Mouse (Mus musculus) neural tube, embryonic 13.5 days (tissue): ENCODE measurements around the gene Ccnd3. TPM values are rescaled to one million over a fixed set of nuclear protein-coding genes. Genes with fewer than 3 reads are reported as not detected.
"Not testable (repeated sequence)": the region's sequence is repeated elsewhere in the genome, so short reads cannot be mapped to it uniquely, and the experiment has no call there.

Source experiments
- ATAC-seq: fragments of 200-750 bp; cut with Nextera tagmentation; 2 replicates; pipeline ENCODE4 v1.8.0; 2017; ENCODE audit warnings: low read depth, mild to moderate bottlenecking, moderate TSS enrichment, moderate library complexity
- H3K27ac ChIP-seq: fragments of 300-500 bp; sonication (generic); replicated peaks from 2 replicates; pipeline ENCODE4 v1.5.1; 2015; ENCODE audit warnings: moderate library complexity, mild to moderate bottlenecking, inconsistent platforms
- H3K27me3 ChIP-seq: fragments of 300-500 bp; sonication (generic); 2 replicates; pipeline ENCODE4 v1.6.1; 2015; ENCODE audit warnings: mild to moderate bottlenecking, inconsistent platforms
- H3K36me3 ChIP-seq: fragments of 300-500 bp; sonication (generic); 2 replicates; pipeline ENCODE4 v1.6.1; 2015; ENCODE audit warnings: mild to moderate bottlenecking, inconsistent platforms
- H3K4me1 ChIP-seq: fragments of 300-500 bp; sonication (generic); replicated peaks from 2 replicates; pipeline ENCODE4 v1.6.1; 2015; ENCODE audit warnings: inconsistent platforms
- H3K4me2 ChIP-seq: fragments of 300-500 bp; sonication (generic); 2 replicates; pipeline ENCODE4 v1.6.1; 2015; ENCODE audit warnings: inconsistent platforms, mild to moderate bottlenecking, moderate library complexity
- H3K4me3 ChIP-seq: fragments of 300-500 bp; sonication (generic); 2 replicates; pipeline ENCODE4 v1.5.1; 2015; ENCODE audit warnings: mild to moderate bottlenecking, inconsistent platforms
- H3K9ac ChIP-seq: fragments of 300-500 bp; sonication (generic); 2 replicates; pipeline ENCODE4 v1.6.1; 2015; ENCODE audit warnings: moderate library complexity, mild to moderate bottlenecking, inconsistent platforms
- H3K9me3 ChIP-seq: fragments of 300-500 bp; sonication (generic); 2 replicates; pipeline ENCODE4 v1.6.1; 2016; ENCODE audit warnings: inconsistent platforms
- WGBS: fragments of 180-500 bp; shearing (Covaris S2); methylation state at CpG from one replicate; pipeline ENCODE4 v1.1.7; 2015; 5-methylcytosine and 5-hydroxymethylcytosine counted together
- polyA plus RNA-seq: library from polyadenylated mRNA; unstranded; fragments of >200 nt; fragmentation: Nextera tagmentation; extraction: Ambion mirVana; gene quantifications from 2 replicates; pipeline ENCODE4 v1.2.1, GENCODE M21; 2015

Gene Ccnd3
- polyA plus RNA-seq, 1 experiment from 2014 or later, result 78.5 TPM

- H3K4me1 ChIP-seq, result peaks cover 18% of the 10 kb centered on the region
- no peak overlapping the region for H3K9ac ChIP-seq
- H3K4me3 ChIP-seq, result no peak overlapping the region
- 7% methylated on average over 3 of the region's 3 CpGs for WGBS
- ATAC-seq, result no peak
- no peak overlapping the region; the same call in 1 of the 2 replicates for H3K27ac ChIP-seq
- H3K4me2 ChIP-seq, result no peak overlapping the region
- peaks cover 15% of the 10 kb centered on the region for H3K36me3 ChIP-seq
- H3K27me3 ChIP-seq, result no peaks in the 10 kb centered on the region
- no peaks in the 10 kb centered on the region for H3K9me3 ChIP-seq
Measured at GRCm38 (mm10) chr17:47484993-47485392, 19.9 kb upstream of the Ccnd3 start.

GRCm38 (mm10) chr17:47485791-47486190, 19.1 kb upstream of the Ccnd3 start:
- H3K27ac ChIP-seq, result no peak overlapping the region
- 77% methylated on average over 3 of the region's 3 CpGs for WGBS
- peaks cover 18% of the 10 kb centered on the region for H3K4me1 ChIP-seq
- no peaks in the 10 kb centered on the region for H3K27me3 ChIP-seq
- H3K9me3 ChIP-seq, result no peaks in the 10 kb centered on the region
- no peak overlapping the region for H3K9ac ChIP-seq
- ATAC-seq, result no peak
- H3K4me3 ChIP-seq, result no peak overlapping the region
- H3K4me2 ChIP-seq, result no peak overlapping the region
- peaks cover 23% of the 10 kb centered on the region for H3K36me3 ChIP-seq

- H3K36me3 ChIP-seq, result peaks cover 73% of the 10 kb centered on the region
Measured at GRCm38 (mm10) chr17:47490791-47491190, 14.1 kb upstream of the Ccnd3 start.

GRCm38 (mm10) chr17:47492731-47493130, 12.1 kb upstream of the Ccnd3 start:
- H3K4me3 ChIP-seq, result no peak overlapping the region
- H3K9ac ChIP-seq, result no peak overlapping the region
- H3K4me2 ChIP-seq, result no peak overlapping the region
- H3K27me3 ChIP-seq, result no peaks in the 10 kb centered on the region
- H3K9me3 ChIP-seq, result no peaks in the 10 kb centered on the region
- ATAC-seq, result no peak
- H3K36me3 ChIP-seq, result peaks cover 90% of the 10 kb centered on the region
- H3K27ac ChIP-seq, result no peak overlapping the region
- no peaks in the 10 kb centered on the region for H3K4me1 ChIP-seq
- 83% methylated on average over 6 of the region's 6 CpGs for WGBS

More at GRCm38 (mm10) chr17:47490791-47491190, 14.1 kb upstream of the Ccnd3 start:
- no peaks in the 10 kb centered on the region for H3K9me3 ChIP-seq
- no peak overlapping the region for H3K9ac ChIP-seq
- WGBS, result 78% methylated on average over 9 of the region's 9 CpGs
- H3K4me1 ChIP-seq, result peaks cover 3% of the 10 kb centered on the region
- H3K27me3 ChIP-seq, result no peaks in the 10 kb centered on the region
- no peak overlapping the region for H3K27ac ChIP-seq
- no peak overlapping the region for H3K4me2 ChIP-seq
- no peak overlapping the region for H3K4me3 ChIP-seq
- ATAC-seq, result no peak

GRCm38 (mm10) chr17:47493653-47494052, 11.2 kb upstream of the Ccnd3 start:
- Histone ChIP-seq H3K27me3 (no peaks in the 10 kb centered on the region), H3K4me1 (no peaks in the 10 kb centered on the region), H3K4me3 (no peak overlapping the region), H3K9ac (no peak overlapping the region), H3K36me3 (peaks cover 96% of the 10 kb centered on the region), H3K4me2 (no peak overlapping the region), H3K9me3 (no peaks in the 10 kb centered on the region), H3K27ac (no peak overlapping the region)
- 92% methylated on average over 6 of the region's 6 CpGs for WGBS
- ATAC-seq, result no peak

GRCm38 (mm10) chr17:47494132-47494531, 10.7 kb upstream of the Ccnd3 start:
- Histone ChIP-seq H3K9me3 (no peaks in the 10 kb centered on the region), H3K27me3 (no peaks in the 10 kb centered on the region), H3K9ac (no peak overlapping the region), H3K36me3 (peaks cover 95% of the 10 kb centered on the region), H3K4me2 (no peak overlapping the region), H3K27ac (no peak overlapping the region), H3K4me1 (no peaks in the 10 kb centered on the region), H3K4me3 (no peak overlapping the region)
- ATAC-seq, result no peak
- WGBS, result 92% methylated on average over 11 of the region's 11 CpGs

- Histone ChIP-seq H3K36me3 (peaks cover 34% of the 10 kb centered on the region), H3K27me3 (no peaks in the 10 kb centered on the region), H3K9me3 (no peaks in the 10 kb centered on the region), H3K4me1 (peaks cover 23% of the 10 kb centered on the region), H3K9ac (peak overlapping the region; percentile 78), H3K4me2 (peak overlapping the region; percentile 65), H3K4me3 (peak overlapping the region; percentile 68), H3K27ac (peak overlapping the region; percentile 68; the same call in 1 of the 2 replicates)
- peak; percentile 11; the same call in 1 of the 2 replicates for ATAC-seq
- 12% methylated on average over 11 of the region's 11 CpGs for WGBS
Measured at GRCm38 (mm10) chr17:47501531-47501930, 3.3 kb upstream of the Ccnd3 start.

GRCm38 (mm10) chr17:47501946-47502706, 2.7 kb upstream of the Ccnd3 start, which contains the start of gene Taf8:
Gene Taf8, minus strand, starts transcription at chr17:47502292.
- no peaks in the 10 kb centered on the region for H3K9me3 ChIP-seq
- H3K27ac ChIP-seq, result peak within 1 kb of the TSS; percentile 68
- 3% methylated on average over 40 of the region's 40 CpGs for WGBS
- ATAC-seq, result peak; percentile 98
- peaks cover 23% of the 10 kb centered on the region for H3K4me1 ChIP-seq
- peak within 1 kb of the TSS; percentile 68 for H3K4me3 ChIP-seq
- H3K36me3 ChIP-seq, result peaks cover 29% of the 10 kb centered on the region
- peak within 1 kb of the TSS; percentile 65 for H3K4me2 ChIP-seq
- no peaks in the 10 kb centered on the region for H3K27me3 ChIP-seq
- H3K9ac ChIP-seq, result peak within 1 kb of the TSS; percentile 78

GRCm38 (mm10) chr17:47502707-47503045, 2.2 kb upstream of the Ccnd3 start:
- H3K27me3 ChIP-seq, H3K27ac ChIP-seq, H3K9ac ChIP-seq, ATAC-seq, H3K9me3 ChIP-seq: not testable (repeated sequence)
- Histone ChIP-seq H3K4me2 (peak overlapping the region; percentile 65), H3K4me1 (peaks cover 27% of the 10 kb centered on the region), H3K4me3 (peak overlapping the region; percentile 68; the same call in 1 of the 2 replicates), H3K36me3 (peaks cover 25% of the 10 kb centered on the region)
- 79% methylated on average over 6 of the region's 6 CpGs for WGBS

- H3K27me3 ChIP-seq, result no peaks in the 10 kb centered on the region
- no peak overlapping the region for H3K27ac ChIP-seq
- no peak overlapping the region for H3K4me2 ChIP-seq
- no peak overlapping the region for H3K9ac ChIP-seq
- H3K4me3 ChIP-seq, result no peak overlapping the region
- no peak for ATAC-seq
- H3K4me1 ChIP-seq, result peaks cover 30% of the 10 kb centered on the region
- no peaks in the 10 kb centered on the region for H3K9me3 ChIP-seq
- H3K36me3 ChIP-seq, result peaks cover 17% of the 10 kb centered on the region
Measured at GRCm38 (mm10) chr17:47503689-47504088, 1.2 kb upstream of the Ccnd3 start.

GRCm38 (mm10) chr17:47504228-47504627, 623 bp upstream of the Ccnd3 start:
- ATAC-seq, result no peak
- Histone ChIP-seq H3K4me2 (peak overlapping the region; percentile 62), H3K27ac (no peak overlapping the region), H3K9me3 (no peaks in the 10 kb centered on the region), H3K4me3 (peak overlapping the region; percentile 30; the same call in 1 of the 2 replicates), H3K27me3 (no peaks in the 10 kb centered on the region), H3K4me1 (peaks cover 33% of the 10 kb centered on the region), H3K36me3 (peaks cover 12% of the 10 kb centered on the region), H3K9ac (0 out of 2 replicates have a peak overlapping the region, but pooled peaks have one; percentile 66)
- 72% methylated on average over 5 of the region's 5 CpGs for WGBS

- no peaks in the 10 kb centered on the region for H3K27me3 ChIP-seq
- no peak overlapping the region for H3K9ac ChIP-seq
- WGBS, result 72% methylated on average over 2 of the region's 2 CpGs
- H3K4me3 ChIP-seq, result 0 out of 2 replicates have a peak overlapping the region, but pooled peaks have one; percentile 30
- peaks cover 33% of the 10 kb centered on the region for H3K4me1 ChIP-seq
- ATAC-seq, result no peak
- H3K9me3 ChIP-seq, result no peaks in the 10 kb centered on the region
- peak overlapping the region; percentile 62 for H3K4me2 ChIP-seq
- peaks cover 3% of the 10 kb centered on the region; the same call in 1 of the 2 replicates for H3K36me3 ChIP-seq
- H3K27ac ChIP-seq, result no peak overlapping the region
Measured at GRCm38 (mm10) chr17:47505566-47505965, 715 bp downstream of the Ccnd3 start.
